Mouse (Mus musculus): Measurements from ENCODE around the gene Ifitm2.

- TF ChIP-seq CTCF (conservative IDR thresholded peaks at IDR 0.05 in 1 of 2, IDR thresholded peaks at IDR 0.05 in 1 of 2; ENCODE audit: low read depth in 2 of 2, low read length in 2 of 2) (no peak), SIN3A (IDR thresholded peaks at IDR 0.05; ENCODE audit: low read length) (no peak), POLR2A (IDR thresholded peaks at IDR 0.05; ENCODE audit: low read depth, low read length) (no peak), RCOR1 (conservative IDR thresholded peaks at IDR 0.05; ENCODE audit: low read depth, low read length) (no peak), ETS1 (conservative IDR thresholded peaks at IDR 0.05; ENCODE audit: low read depth, low read length) (no peak)
Measured at GRCm38 (mm10) chr7:141003248-141004010, 47.6 kb upstream of the Ifitm2 start.
